Mouse (Mus musculus) stomach, embryonic 16.5 days (tissue): Measurements from ENCODE around the gene Tmem229b. TPM values are rescaled to one million over a fixed set of nuclear protein-coding genes. Genes with fewer than 3 reads are reported as not detected.
"Not testable (repeated sequence)": the region's sequence is repeated elsewhere in the genome, so short reads cannot be mapped to it uniquely, and the experiment has no call there.

Source experiments
- ATAC-seq: fragments of 200-750 bp; cut with Nextera tagmentation; 2 replicates; pipeline ENCODE4 v1.8.0; 2017; ENCODE audit warnings: moderate number of reproducible peaks, moderate TSS enrichment; ENCODE audit not compliant: insufficient read depth, low FRiP score
- H3K27ac ChIP-seq: fragments of 300-500 bp; sonication (generic); 2 replicates; pipeline ENCODE4 v1.5.1; 2014; ENCODE audit warnings: low read length
- H3K27me3 ChIP-seq: fragments of 300-500 bp; sonication (generic); 2 replicates; pipeline ENCODE4 v1.6.1; 2014; ENCODE audit warnings: low read length, control low read depth, mixed read lengths; ENCODE audit not compliant: control insufficient read depth, insufficient read depth
- H3K36me3 ChIP-seq: fragments of 300-500 bp; sonication (generic); 2 replicates; pipeline ENCODE4 v1.6.1; 2014; ENCODE audit warnings: low read length; ENCODE audit not compliant: control insufficient read depth, insufficient read depth
- H3K4me1 ChIP-seq: fragments of 300-500 bp; sonication (generic); 2 replicates; pipeline ENCODE4 v1.6.1; 2014; ENCODE audit warnings: low read length, control low read depth, mixed read lengths; ENCODE audit not compliant: control insufficient read depth, insufficient read depth
- H3K4me2 ChIP-seq: fragments of 300-500 bp; sonication (generic); 2 replicates; pipeline ENCODE4 v1.6.1; 2014; ENCODE audit warnings: low read depth, low read length, mixed read lengths
- H3K4me3 ChIP-seq: fragments of 300-500 bp; sonication (generic); replicated peaks from 2 replicates; pipeline ENCODE4 v1.5.1; 2014; ENCODE audit warnings: mild to moderate bottlenecking, low read length
- H3K9ac ChIP-seq: fragments of 300-500 bp; sonication (generic); 2 replicates; pipeline ENCODE4 v1.6.1; 2014; ENCODE audit warnings: low read length
- H3K9me3 ChIP-seq: fragments of 300-500 bp; sonication (generic); replicated peaks from 2 replicates; pipeline ENCODE4 v1.6.1; 2016; ENCODE audit warnings: low read length, control low read depth; ENCODE audit not compliant: control insufficient read depth
- WGBS: fragments of 180-500 bp; shearing (Covaris S2); extraction: QIAGEN DNeasy Blood & Tissue Kit; methylation state at CpG from one replicate; pipeline ENCODE4 v1.1.7; 2014; 5-methylcytosine and 5-hydroxymethylcytosine counted together
- polyA plus RNA-seq: library from polyadenylated mRNA; unstranded; fragments of >200 nt; fragmentation: Nextera tagmentation; extraction: Ambion mirVana; gene quantifications from 2 replicates; pipeline ENCODE4 v1.2.1, GENCODE M21; 2015

Tmem229b gene
- polyA plus RNA-seq, 1 experiment from 2014 or later, result 7.6 TPM

- no peak for ATAC-seq
- Histone ChIP-seq H3K4me2 (no peak overlapping the region), H3K27me3 (no peaks in the 10 kb centered on the region), H3K4me1 (0 out of 2 replicates have a peak, but pooled peaks cover 3% of the 10 kb centered on the region), H3K27ac (no peak overlapping the region), H3K4me3 (no peak overlapping the region), H3K9me3 (no peaks in the 10 kb centered on the region; the same call in 1 of the 2 replicates), H3K9ac (no peak overlapping the region), H3K36me3 (no peaks in the 10 kb centered on the region)
- 73% methylated on average over 4 of the region's 4 CpGs for WGBS
These were observed 30.3 kb downstream of the Tmem229b start for GRCm38 (mm10) chr12:78977078-78977477.

GRCm38 (mm10) chr12:78975836-78976235 is 31.6 kb downstream of the Tmem229b start:
- H3K27ac ChIP-seq, result no peak overlapping the region
- H3K36me3 ChIP-seq, result no peaks in the 10 kb centered on the region
- H3K4me1 ChIP-seq, result no peaks in the 10 kb centered on the region
- H3K27me3 ChIP-seq, result no peaks in the 10 kb centered on the region
- no peaks in the 10 kb centered on the region; the same call in 1 of the 2 replicates for H3K9me3 ChIP-seq
- H3K4me3 ChIP-seq, result no peak overlapping the region
- WGBS, result 85% methylated on average over 4 of the region's 4 CpGs
- no peak overlapping the region for H3K4me2 ChIP-seq
- ATAC-seq, result no peak
- no peak overlapping the region for H3K9ac ChIP-seq

GRCm38 (mm10) chr12:78974767-78975166 is 32.7 kb downstream of the Tmem229b start:
- H3K9me3 ChIP-seq, result no peaks in the 10 kb centered on the region
- 94% methylated on average over 5 of the region's 5 CpGs for WGBS
- no peak for ATAC-seq
- H3K36me3 ChIP-seq, result no peaks in the 10 kb centered on the region
- no peaks in the 10 kb centered on the region for H3K4me1 ChIP-seq
- H3K27ac ChIP-seq, result no peak overlapping the region
- H3K4me3 ChIP-seq, result no peak overlapping the region
- H3K4me2 ChIP-seq, result no peak overlapping the region
- no peaks in the 10 kb centered on the region for H3K27me3 ChIP-seq
- no peak overlapping the region for H3K9ac ChIP-seq

DNA sequence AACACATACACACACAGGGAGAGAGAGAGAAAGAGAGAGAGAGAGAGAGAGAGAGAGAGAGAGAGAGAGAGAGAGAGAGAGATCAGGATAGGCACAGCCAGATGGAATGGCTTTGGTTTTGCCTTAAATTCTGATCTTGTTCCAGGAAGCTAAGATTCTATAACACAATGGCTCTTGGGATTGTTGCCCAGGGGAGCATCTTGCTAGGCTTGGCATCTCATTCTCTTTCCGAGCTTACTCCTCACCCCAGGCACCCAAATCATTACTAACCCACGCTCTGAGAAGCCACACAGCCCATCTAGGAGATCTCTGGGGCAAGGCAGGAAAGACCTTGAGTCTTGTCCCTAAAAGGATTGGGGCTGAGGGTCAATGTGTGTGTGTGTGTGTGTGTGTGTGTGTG is 33.6 kb downstream of the Tmem229b start:
- Histone ChIP-seq H3K4me3 (no peak overlapping the region), H3K9ac (no peak overlapping the region), H3K9me3 (no peaks in the 10 kb centered on the region), H3K36me3 (no peaks in the 10 kb centered on the region), H3K4me2 (no peak overlapping the region), H3K27ac (no peak overlapping the region), H3K4me1 (no peaks in the 10 kb centered on the region), H3K27me3 (no peaks in the 10 kb centered on the region)
- WGBS, result 92% methylated on average over 2 of the region's 2 CpGs
- ATAC-seq, result no peak

DNA sequence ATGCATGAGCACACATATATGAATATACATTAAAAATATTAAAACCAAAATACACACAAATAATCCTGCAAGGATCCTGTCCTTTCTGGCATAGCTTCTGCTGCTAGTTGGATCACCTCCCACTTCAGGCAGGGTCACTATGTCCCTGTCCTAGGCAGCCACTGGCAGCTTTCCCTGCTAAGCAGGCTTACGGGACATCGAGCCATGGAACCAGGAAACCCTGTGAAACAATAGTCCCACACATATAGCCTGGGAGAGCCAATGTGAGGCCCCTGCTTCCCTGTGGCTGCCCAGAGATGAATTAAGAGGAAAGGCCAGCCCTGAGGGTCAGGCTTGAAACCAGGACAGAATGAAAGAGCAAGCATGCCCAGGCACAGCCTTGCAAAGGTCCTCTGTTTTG is 35.8 kb downstream of the Tmem229b start:
- H3K4me3 ChIP-seq, result no peak overlapping the region
- no peak for ATAC-seq
- H3K27me3 ChIP-seq, result no peaks in the 10 kb centered on the region
- 56% methylated on average over 2 of the region's 2 CpGs for WGBS
- H3K4me1 ChIP-seq, result no peaks in the 10 kb centered on the region
- H3K9me3 ChIP-seq, result no peaks in the 10 kb centered on the region
- H3K4me2 ChIP-seq, result no peak overlapping the region
- no peak overlapping the region for H3K9ac ChIP-seq
- no peak overlapping the region for H3K27ac ChIP-seq
- H3K36me3 ChIP-seq, result no peaks in the 10 kb centered on the region

DNA sequence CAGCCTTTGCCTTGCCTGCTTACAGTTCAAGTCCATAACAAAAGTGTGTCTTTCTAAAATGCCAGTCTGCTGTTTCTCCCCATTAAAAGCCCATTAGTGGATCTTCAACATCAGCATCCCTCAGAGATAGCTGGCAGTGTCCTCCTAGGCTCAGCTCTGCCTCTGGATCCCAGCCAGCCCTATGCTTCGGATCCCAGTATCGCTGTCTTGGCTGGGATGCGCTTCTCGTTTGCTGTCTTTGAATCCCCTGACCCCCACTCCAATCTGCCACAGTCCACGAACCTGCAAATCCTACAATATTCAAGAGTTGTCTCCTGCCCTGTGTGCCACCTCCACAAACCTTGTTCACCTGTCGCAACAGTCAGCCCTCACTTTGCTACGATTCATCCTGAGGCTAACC is 36.7 kb downstream of the Tmem229b start:
- Histone ChIP-seq H3K9ac (no peak overlapping the region), H3K27ac (no peak overlapping the region), H3K9me3 (no peaks in the 10 kb centered on the region), H3K4me1 (no peaks in the 10 kb centered on the region), H3K4me3 (no peak overlapping the region), H3K27me3 (no peaks in the 10 kb centered on the region), H3K36me3 (no peaks in the 10 kb centered on the region), H3K4me2 (no peak overlapping the region)
- ATAC-seq, result no peak
- 77% methylated on average over 7 of the region's 7 CpGs for WGBS

DNA sequence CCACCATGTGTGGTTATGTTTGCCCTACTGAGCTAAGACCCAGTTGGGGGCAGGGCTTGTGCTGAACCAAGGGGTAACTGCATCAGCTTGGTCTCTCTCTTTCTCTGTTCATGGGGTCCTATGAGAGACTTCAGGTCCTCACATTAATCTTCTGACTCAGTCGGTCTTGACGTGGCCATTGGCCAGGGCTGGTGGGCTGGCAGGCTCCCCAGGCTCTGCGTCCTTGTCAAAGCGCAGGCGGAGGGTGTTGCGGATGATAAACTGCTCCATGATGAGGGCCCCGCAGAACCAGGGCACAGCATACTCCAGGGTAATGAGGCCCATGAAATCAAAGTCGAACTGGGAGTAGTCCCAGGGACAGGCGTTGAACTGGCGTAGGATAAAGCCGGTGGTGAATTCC is 42.9 kb downstream of the Tmem229b start:
- 76% methylated on average over 11 of the region's 11 CpGs for WGBS
- H3K9me3 ChIP-seq, H3K27ac ChIP-seq, H3K4me1 ChIP-seq, H3K27me3 ChIP-seq, H3K36me3 ChIP-seq, H3K9ac ChIP-seq, H3K4me2 ChIP-seq, ATAC-seq, H3K4me3 ChIP-seq: not testable (repeated sequence)

DNA sequence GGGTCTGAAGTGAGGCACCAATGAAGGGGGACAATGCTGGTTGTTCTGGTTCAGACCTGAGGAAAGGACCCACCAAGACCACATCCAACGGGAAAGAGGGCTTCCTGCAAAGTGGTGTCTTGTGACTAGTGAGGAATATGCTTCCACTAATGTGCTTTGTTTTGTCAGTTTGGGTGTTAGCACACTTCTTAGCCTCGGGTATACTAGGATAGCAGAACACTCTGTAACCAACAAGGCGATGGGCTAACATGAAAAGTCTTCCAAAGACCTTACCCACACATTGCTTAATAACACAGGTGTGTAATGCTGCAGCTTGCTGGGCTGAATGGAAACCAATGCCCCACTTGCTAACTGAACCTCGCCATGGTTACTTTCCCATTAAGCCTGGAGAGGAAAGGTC is 51.0 kb downstream of the Tmem229b start:
- no peak overlapping the region for H3K4me3 ChIP-seq
- H3K27ac ChIP-seq, result no peak overlapping the region
- ATAC-seq, result no peak
- no peak overlapping the region for H3K4me2 ChIP-seq
- H3K27me3 ChIP-seq, result no peaks in the 10 kb centered on the region
- no peaks in the 10 kb centered on the region for H3K4me1 ChIP-seq
- no peak overlapping the region for H3K9ac ChIP-seq
- peaks cover 4% of the 10 kb centered on the region; the same call in 1 of the 2 replicates for H3K9me3 ChIP-seq
- no peaks in the 10 kb centered on the region for H3K36me3 ChIP-seq
- 84% methylated on average over 4 of the region's 4 CpGs for WGBS

GRCm38 (mm10) chr12:78952484-78952883 is 54.9 kb downstream of the Tmem229b start:
- Histone ChIP-seq H3K27me3 (no peaks in the 10 kb centered on the region), H3K4me2 (no peak overlapping the region), H3K4me3 (no peak overlapping the region), H3K36me3 (no peaks in the 10 kb centered on the region), H3K9ac (no peak overlapping the region), H3K4me1 (no peaks in the 10 kb centered on the region), H3K9me3 (peaks cover 4% of the 10 kb centered on the region; the same call in 1 of the 2 replicates), H3K27ac (no peak overlapping the region)
- 55% methylated on average over 3 of the region's 3 CpGs for WGBS
- no peak for ATAC-seq

DNA sequence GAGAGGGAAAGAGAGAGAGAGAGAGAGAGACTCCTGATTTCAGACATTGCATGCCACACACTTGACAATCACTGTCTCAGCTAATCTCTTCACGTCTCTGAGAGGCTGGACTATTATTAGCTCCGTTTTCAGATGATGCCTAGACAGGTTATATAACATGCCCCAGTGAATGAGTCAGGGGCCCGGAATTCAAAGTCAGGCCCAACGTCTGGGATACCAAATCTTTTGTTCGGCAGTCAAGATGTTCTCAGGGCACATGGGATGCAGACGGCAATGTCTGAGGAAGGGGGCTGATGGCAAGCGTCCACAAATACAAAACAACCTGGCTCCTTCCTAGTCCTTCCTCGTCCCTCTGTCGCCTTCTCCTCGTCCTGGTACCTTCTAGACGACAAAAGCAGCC is 55.4 kb downstream of the Tmem229b start:
- Histone ChIP-seq H3K4me3 (no peak overlapping the region), H3K4me1 (no peaks in the 10 kb centered on the region), H3K9ac (no peak overlapping the region), H3K4me2 (no peak overlapping the region), H3K36me3 (no peaks in the 10 kb centered on the region), H3K27ac (no peak overlapping the region), H3K27me3 (no peaks in the 10 kb centered on the region), H3K9me3 (peaks cover 3% of the 10 kb centered on the region; the same call in 1 of the 2 replicates)
- WGBS, result 64% methylated on average over 11 of the region's 11 CpGs
- no peak for ATAC-seq
